Mouse (Mus musculus) midbrain, embryonic 14.5 days (tissue): ENCODE results near the gene Mdh1. TPM values are rescaled to one million over a fixed set of nuclear protein-coding genes. Genes with fewer than 3 reads are reported as not detected.

Experiments used
- ATAC-seq: fragments of 200-750 bp; cut with Nextera tagmentation; 2 replicates; pipeline ENCODE4 v1.8.0; 2017; ENCODE audit warnings: moderate number of reproducible peaks, moderate library complexity; ENCODE audit not compliant: low FRiP score, low TSS enrichment
- DNase-seq: peaks from one replicate; pipeline ENCODE4 v3.0.0-alpha.2; 2015
- H3K27ac ChIP-seq: fragments of 300-500 bp; sonication (generic); replicated peaks from 2 replicates; pipeline ENCODE4 v1.5.1; 2014; ENCODE audit warnings: mild to moderate bottlenecking, low read depth, low read length, moderate library complexity
- H3K27me3 ChIP-seq: fragments of 300-500 bp; sonication (generic); 2 replicates; pipeline ENCODE4 v1.6.1; 2014; ENCODE audit warnings: low read length, control low read depth, mixed read lengths; ENCODE audit not compliant: control insufficient read depth, insufficient read depth
- H3K36me3 ChIP-seq: fragments of 300-500 bp; sonication (generic); 2 replicates; pipeline ENCODE4 v1.6.1; 2014; ENCODE audit warnings: low read length, control low read depth; ENCODE audit not compliant: control insufficient read depth, insufficient read depth
- H3K4me1 ChIP-seq: fragments of 300-500 bp; sonication (generic); 2 replicates; pipeline ENCODE4 v1.6.1; 2014; ENCODE audit warnings: mild to moderate bottlenecking, antibody characterized with exemption, low read length, control low read depth; ENCODE audit not compliant: control insufficient read depth, insufficient read depth
- H3K4me2 ChIP-seq: fragments of 300-500 bp; sonication (generic); 2 replicates; pipeline ENCODE4 v1.6.1; 2014; ENCODE audit warnings: mild to moderate bottlenecking, low read length, moderate library complexity
- H3K4me3 ChIP-seq: fragments of 300-500 bp; sonication (generic); replicated peaks from 2 replicates; pipeline ENCODE4 v1.5.1; 2014; ENCODE audit warnings: low read depth, low read length
- H3K9ac ChIP-seq: fragments of 300-500 bp; sonication (generic); replicated peaks from 2 replicates; pipeline ENCODE4 v1.6.1; 2014; ENCODE audit warnings: mild to moderate bottlenecking, low read length, moderate library complexity
- H3K9me3 ChIP-seq: fragments of 300-500 bp; sonication (generic); 2 replicates; pipeline ENCODE4 v1.6.1; 2016; ENCODE audit warnings: low read length, control low read depth, mixed read lengths; ENCODE audit not compliant: control insufficient read depth
- WGBS: fragments of 180-500 bp; shearing (Covaris S2); extraction: QIAGEN DNeasy Blood & Tissue Kit; methylation state at CpG from one replicate; pipeline ENCODE4 v1.1.7; 2014; 5-methylcytosine and 5-hydroxymethylcytosine counted together
- polyA plus RNA-seq: library from polyadenylated mRNA; unstranded; fragments of >200 nt; fragmentation: Nextera tagmentation; extraction: Ambion mirVana; gene quantifications from 2 replicates; pipeline ENCODE4 v1.2.1, GENCODE M21; 2014

Gene Mdh1
- polyA plus RNA-seq, 1 experiment from 2014 or later = 551 TPM

GRCm38 (mm10) chr11:21567733-21568132 is 4.4 kb downstream of the Mdh1 start:
- Histone ChIP-seq H3K9ac (no peak overlapping the region), H3K4me1 (peaks cover 13% of the 10 kb centered on the region), H3K9me3 (no peaks in the 10 kb centered on the region), H3K27me3 (no peaks in the 10 kb centered on the region), H3K4me2 (no peak overlapping the region), H3K27ac (no peak overlapping the region), H3K4me3 (no peak overlapping the region), H3K36me3 (peaks cover 34% of the 10 kb centered on the region)
- DNase-seq (no peak), ATAC-seq (no peak)
- 94% methylated on average over 1 of the region's 1 CpGs for WGBS

GRCm38 (mm10) chr11:21566934-21567333 is 5.2 kb downstream of the Mdh1 start:
- Histone ChIP-seq H3K27ac (no peak overlapping the region), H3K9me3 (no peaks in the 10 kb centered on the region), H3K4me2 (no peak overlapping the region), H3K27me3 (no peaks in the 10 kb centered on the region), H3K4me1 (peaks cover 10% of the 10 kb centered on the region), H3K9ac (no peak overlapping the region), H3K36me3 (peaks cover 37% of the 10 kb centered on the region), H3K4me3 (no peak overlapping the region)
- DNase-seq (no peak), ATAC-seq (no peak)
- 94% methylated on average over 6 of the region's 6 CpGs for WGBS

- H3K4me3 ChIP-seq = no peak overlapping the region
- H3K9me3 ChIP-seq = no peaks in the 10 kb centered on the region
- no peak overlapping the region for H3K9ac ChIP-seq
- ATAC-seq (no peak), DNase-seq (no peak)
- WGBS = 93% methylated on average over 9 of the region's 9 CpGs
- no peak overlapping the region for H3K27ac ChIP-seq
- H3K4me2 ChIP-seq = no peak overlapping the region
- H3K4me1 ChIP-seq = no peaks in the 10 kb centered on the region
- H3K36me3 ChIP-seq = peaks cover 55% of the 10 kb centered on the region
- H3K27me3 ChIP-seq = no peaks in the 10 kb centered on the region
These were observed 7.3 kb downstream of the Mdh1 start for GRCm38 (mm10) chr11:21564681-21565405.

- Histone ChIP-seq H3K9ac (no peak overlapping the region), H3K4me3 (no peak overlapping the region), H3K36me3 (peaks cover 66% of the 10 kb centered on the region), H3K27me3 (no peaks in the 10 kb centered on the region), H3K4me2 (no peak overlapping the region), H3K4me1 (no peaks in the 10 kb centered on the region), H3K9me3 (no peaks in the 10 kb centered on the region), H3K27ac (no peak overlapping the region)
- ATAC-seq = no peak
- no peak for DNase-seq
- WGBS = 89% methylated on average over 4 of the region's 4 CpGs
These were observed 8.4 kb downstream of the Mdh1 start for GRCm38 (mm10) chr11:21563617-21564325.

GRCm38 (mm10) chr11:21561347-21561746 is 10.8 kb downstream of the Mdh1 start:
- Histone ChIP-seq H3K9ac (no peak overlapping the region), H3K4me2 (no peak overlapping the region), H3K36me3 (peaks cover 82% of the 10 kb centered on the region), H3K27ac (no peak overlapping the region), H3K27me3 (no peaks in the 10 kb centered on the region), H3K4me1 (no peaks in the 10 kb centered on the region), H3K4me3 (no peak overlapping the region), H3K9me3 (no peaks in the 10 kb centered on the region)
- WGBS = 94% methylated on average over 5 of the region's 5 CpGs
- no peak for DNase-seq
- no peak for ATAC-seq

- H3K27ac ChIP-seq = no peak overlapping the region
These were observed 12.4 kb downstream of the Mdh1 start for GRCm38 (mm10) chr11:21559727-21560126.

GRCm38 (mm10) chr11:21552049-21552448 is 20.1 kb downstream of the Mdh1 start:
- H3K9ac ChIP-seq = no peak overlapping the region
- H3K36me3 ChIP-seq = 0 out of 2 replicates have a peak, but pooled peaks cover 3% of the 10 kb centered on the region
- H3K4me1 ChIP-seq = no peaks in the 10 kb centered on the region
- ATAC-seq = no peak
- no peaks in the 10 kb centered on the region for H3K9me3 ChIP-seq
- 88% methylated on average over 3 of the region's 3 CpGs for WGBS
- no peak for DNase-seq
- H3K4me2 ChIP-seq = no peak overlapping the region
- no peaks in the 10 kb centered on the region for H3K27me3 ChIP-seq
- no peak overlapping the region for H3K4me3 ChIP-seq
- H3K27ac ChIP-seq = no peak overlapping the region

More at GRCm38 (mm10) chr11:21559727-21560126, 12.4 kb downstream of the Mdh1 start:
- Histone ChIP-seq H3K27me3 (no peaks in the 10 kb centered on the region), H3K4me3 (no peak overlapping the region), H3K4me1 (no peaks in the 10 kb centered on the region), H3K4me2 (no peak overlapping the region), H3K9me3 (no peaks in the 10 kb centered on the region), H3K36me3 (peaks cover 66% of the 10 kb centered on the region), H3K9ac (no peak overlapping the region)
- ATAC-seq (no peak), DNase-seq (no peak)
- 93% methylated on average over 11 of the region's 11 CpGs for WGBS

- Histone ChIP-seq H3K9me3 (no peaks in the 10 kb centered on the region), H3K27me3 (no peaks in the 10 kb centered on the region), H3K9ac (no peak overlapping the region), H3K4me1 (no peaks in the 10 kb centered on the region), H3K36me3 (no peaks in the 10 kb centered on the region), H3K27ac (no peak overlapping the region), H3K4me3 (no peak overlapping the region), H3K4me2 (no peak overlapping the region)
- ATAC-seq = no peak
- DNase-seq = peak; percentile 24
- 86% methylated on average over 12 of the region's 12 CpGs for WGBS
These were observed 21.7 kb downstream of the Mdh1 start for GRCm38 (mm10) chr11:21550222-21551173.
